Mouse (Mus musculus) cerebellum, adult 11 months (tissue): ENCODE results near the gene Slc1a3.

ENCODE experiments used
- DNase-seq: peaks from one replicate; pipeline ENCODE4 v3.0.0; 2022

Slc1a3 gene

DNA sequence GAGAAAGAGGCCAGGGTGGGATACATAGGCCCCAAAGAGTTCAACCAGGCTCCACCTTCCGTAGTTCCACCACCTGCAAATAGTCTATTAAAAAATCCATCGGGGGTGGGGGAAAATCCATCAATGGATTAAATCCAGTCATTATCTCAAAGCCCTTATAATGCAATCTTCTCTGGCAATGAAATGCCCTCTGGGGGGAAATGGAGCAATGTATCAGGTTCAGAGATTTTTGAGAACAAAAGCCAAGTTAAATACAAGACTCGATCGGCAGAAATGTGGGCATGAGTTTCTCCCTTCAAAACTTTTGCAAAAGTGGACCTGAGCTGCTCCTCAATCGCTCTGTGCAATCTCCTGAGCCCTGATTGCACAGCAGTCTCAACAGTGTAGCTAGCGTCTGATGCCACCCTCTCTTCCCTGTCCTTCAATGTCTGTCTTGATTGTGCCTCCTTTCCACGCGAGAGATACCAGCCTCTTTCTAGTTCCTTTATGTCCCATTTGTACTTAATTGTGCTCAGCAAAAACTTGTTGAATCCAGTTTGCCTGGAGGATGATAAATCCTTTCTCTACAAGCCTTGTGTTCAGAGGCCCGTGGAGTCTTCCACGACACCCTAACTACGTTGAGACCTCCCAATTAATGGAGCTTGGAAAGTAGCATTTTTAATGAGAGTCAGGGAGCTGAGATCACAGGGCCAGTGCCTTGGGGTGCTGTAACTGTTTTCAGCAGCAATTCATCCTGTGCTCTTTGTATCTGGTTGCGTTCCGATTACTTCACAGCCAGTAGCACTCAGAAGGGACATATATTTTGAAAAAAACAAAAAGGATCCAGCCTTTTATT, 109.0 kb downstream of the Slc1a3 start:
- no peak for DNase-seq

DNA sequence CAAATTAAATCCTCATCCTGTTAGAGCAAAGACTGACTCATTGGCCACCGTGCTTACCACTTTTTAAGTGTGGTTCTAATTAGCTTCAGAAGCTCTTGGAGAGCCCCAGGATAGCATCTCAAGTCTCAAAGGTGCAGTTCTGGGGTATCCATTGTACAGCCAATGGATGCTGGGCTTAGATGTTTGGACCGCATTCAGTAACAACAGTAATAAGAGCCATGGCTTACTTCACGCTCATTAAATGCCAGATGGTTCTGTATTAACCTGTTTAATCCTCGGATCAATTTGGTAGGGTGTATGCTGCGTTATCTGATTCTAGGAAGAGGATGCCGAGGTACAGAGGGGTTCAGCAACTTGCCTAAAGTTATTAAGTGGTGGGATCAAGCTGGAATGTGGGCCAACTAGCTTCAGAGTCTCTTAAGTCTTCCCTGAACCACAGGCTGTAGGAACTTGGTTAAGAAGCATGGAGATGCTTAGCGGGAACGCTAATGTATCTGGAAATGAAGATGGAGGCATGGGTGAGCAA, 114.1 kb downstream of the Slc1a3 start:
- DNase-seq: no peak

- no peak for DNase-seq
These were observed 115.3 kb downstream of the Slc1a3 start for GRCm38 (mm10) chr15:8595226-8595625.

DNA sequence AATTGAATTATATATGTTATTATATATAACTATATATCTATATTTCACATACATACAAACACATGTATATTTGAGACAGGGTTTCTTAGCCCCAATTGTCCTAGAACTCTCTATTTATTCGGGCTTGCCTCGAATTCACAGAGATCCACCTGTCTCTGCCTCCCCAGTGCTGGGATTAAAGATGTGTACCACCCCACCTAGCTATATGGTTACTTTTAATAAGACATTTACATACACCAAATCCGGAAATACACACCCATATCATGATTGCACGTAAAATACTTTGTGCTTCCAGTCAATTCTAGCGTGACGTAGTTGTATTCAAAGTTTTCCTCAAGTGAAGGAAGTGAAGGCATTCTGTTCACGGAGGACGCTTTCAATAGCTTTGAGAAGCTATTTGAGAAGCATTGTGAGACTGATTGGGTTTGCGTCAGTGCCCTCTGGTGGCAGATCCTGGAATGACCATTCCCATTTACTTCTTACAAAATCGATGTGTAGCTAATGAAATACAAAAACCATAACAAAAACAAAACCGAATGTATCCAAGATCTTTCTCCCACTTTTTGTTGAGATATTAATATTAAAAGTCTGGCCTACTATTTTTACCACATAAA, 121.0 kb downstream of the Slc1a3 start:
- peak; percentile 58 for DNase-seq

DNA sequence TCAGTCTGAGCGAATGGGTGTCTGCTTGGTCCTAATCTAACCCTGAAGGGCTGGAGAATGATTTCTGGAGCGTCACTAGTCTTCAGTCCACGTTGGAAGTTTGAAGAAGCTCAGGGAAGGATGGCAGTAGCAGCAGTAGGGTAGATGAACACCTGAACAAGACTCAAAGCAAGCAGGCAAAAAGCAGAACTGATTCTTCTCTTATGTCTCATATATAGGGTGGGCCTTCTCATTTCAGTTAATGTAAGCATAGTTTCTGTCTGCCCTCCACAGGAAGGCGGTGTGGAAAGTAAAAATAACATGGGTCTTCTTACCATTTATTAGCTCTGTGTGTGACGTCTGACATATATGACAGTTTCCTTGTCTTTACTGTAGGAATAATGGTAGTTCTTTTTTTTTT, 122.5 kb downstream of the Slc1a3 start:
- no peak for DNase-seq

DNA sequence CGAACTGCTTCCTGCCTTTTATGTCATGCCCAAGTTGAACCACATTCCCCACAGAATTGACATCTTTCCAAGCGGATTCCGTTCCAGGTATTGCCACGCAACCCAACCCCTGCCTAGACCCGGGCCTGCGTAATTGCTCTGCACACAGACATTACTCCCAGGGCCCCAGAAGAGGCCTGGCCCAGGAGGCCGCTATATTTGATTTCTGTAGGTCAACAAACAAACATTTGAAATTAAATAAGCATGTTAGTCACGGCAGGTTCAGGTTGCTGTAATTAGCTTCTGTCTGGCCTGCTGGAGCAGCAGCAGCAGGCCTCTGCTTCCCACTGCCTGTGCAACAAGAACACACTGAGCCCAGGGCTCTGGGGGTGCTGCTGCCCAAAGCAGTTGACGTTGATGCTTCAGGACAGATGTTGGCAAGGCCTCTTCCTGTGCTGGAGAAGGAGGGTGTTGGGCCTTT, 123.7 kb downstream of the Slc1a3 start:
- no peak for DNase-seq
